Mouse (Mus musculus): ENCODE data around the gene Ficd. TPM values are rescaled to one million over a fixed set of nuclear protein-coding genes. Genes with fewer than 3 reads are reported as not detected.
A peak's percentile ranks its signal among the peaks of the same experiment; 100 is the strongest.

Ficd gene
- polyA plus RNA-seq, 1 experiment from 2014 or later: 6.9 TPM

DNA sequence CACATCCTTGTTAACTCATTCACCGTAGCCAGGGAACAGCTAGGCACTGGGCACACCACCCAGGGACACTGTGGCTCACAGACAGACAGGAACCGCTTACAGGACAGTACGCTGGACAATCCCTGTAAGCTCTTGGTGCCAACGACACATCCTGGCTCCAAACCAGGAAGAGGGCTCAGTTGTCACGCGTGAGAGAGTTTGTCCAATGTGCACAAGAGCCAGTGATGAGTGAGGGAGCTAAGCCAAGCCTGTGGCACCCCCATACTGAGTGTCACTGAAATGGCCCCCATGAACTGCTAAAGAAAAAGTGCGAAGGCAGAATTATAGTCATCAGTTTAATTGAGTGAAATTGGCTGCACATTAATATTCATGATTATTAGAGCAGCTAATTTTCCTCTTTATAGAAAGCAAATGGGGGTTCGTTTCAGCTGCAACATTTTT, 16.4 kb upstream of the Ficd start:
- Histone ChIP-seq H3K27ac (replicated peaks) (0 out of 2 replicates have a peak overlapping the region, but pooled peaks have one; percentile 12), H3K4me2 (replicated peaks) (no peak overlapping the region), H3K9me3 (no peaks in the 10 kb centered on the region), H3K4me3 (no peak overlapping the region), H3K36me3 (no peaks in the 10 kb centered on the region), H3K9ac (replicated peaks) (no peak overlapping the region), H3K27me3 (peaks cover 4% of the 10 kb centered on the region; the same call in 1 of the 2 replicates), H3K4me1 (peaks cover 31% of the 10 kb centered on the region)
- 85% methylated on average over 8 of the region's 8 CpGs for WGBS
- ATAC-seq (ENCODE audit: low FRiP score, low read depth): no peak

DNA sequence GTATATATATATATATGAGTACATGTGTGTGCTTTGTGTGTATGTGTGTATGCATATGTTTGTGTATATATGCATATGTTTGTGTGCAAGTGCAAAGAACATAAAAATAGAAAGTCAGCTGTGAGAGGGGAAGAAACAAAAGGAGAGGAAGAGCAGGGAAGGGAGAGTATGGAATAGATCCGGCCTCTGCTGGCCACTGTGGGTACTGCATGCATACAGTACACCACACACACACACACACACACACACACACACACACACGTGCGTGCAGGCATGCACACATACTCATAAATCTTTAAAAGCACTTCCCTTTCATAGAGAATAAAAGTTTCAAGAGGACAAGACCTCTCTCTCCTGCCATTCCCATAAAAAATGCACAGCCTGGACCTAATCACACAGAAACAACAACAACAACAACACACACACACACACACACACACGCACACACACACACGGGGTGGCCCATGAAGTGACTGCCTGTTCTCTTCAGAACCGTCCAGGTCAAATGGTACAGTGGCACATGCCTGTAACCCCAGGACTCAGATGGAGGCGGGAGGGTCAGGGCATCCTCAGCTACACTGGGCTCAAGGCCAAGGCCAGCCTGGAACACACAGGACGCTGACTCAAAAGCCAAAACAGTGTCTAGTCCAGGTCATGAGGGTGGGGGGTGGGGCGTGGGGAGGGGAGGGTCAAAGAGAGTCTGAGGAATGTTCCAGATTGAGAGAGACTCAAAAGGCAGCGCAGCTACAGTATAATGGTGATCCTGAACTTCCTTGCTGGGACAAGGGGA, 13.2 kb upstream of the Ficd start:
- Histone ChIP-seq H3K36me3 (no peaks in the 10 kb centered on the region), H3K9ac (replicated peaks) (no peak overlapping the region), H3K27me3 (peaks cover 4% of the 10 kb centered on the region; the same call in 1 of the 2 replicates), H3K9me3 (no peaks in the 10 kb centered on the region), H3K4me1 (peaks cover 12% of the 10 kb centered on the region), H3K27ac (replicated peaks) (no peak overlapping the region), H3K4me3 (no peak overlapping the region), H3K4me2 (replicated peaks) (no peak overlapping the region)
- ATAC-seq (ENCODE audit: low FRiP score, low read depth): no peak
- 91% methylated on average over 10 of the region's 10 CpGs for WGBS

GRCm38 (mm10) chr5:113723567-113724237, 11.9 kb upstream of the Ficd start:
- H3K4me2 ChIP-seq (replicated peaks): no peak overlapping the region
- no peaks in the 10 kb centered on the region for H3K9me3 ChIP-seq
- H3K9ac ChIP-seq (replicated peaks): no peak overlapping the region
- H3K27me3 ChIP-seq: peaks cover under 1% of the 10 kb centered on the region; the same call in 1 of the 2 replicates
- WGBS: 35% methylated on average over 8 of the region's 8 CpGs
- no peak for ATAC-seq (ENCODE audit: low FRiP score, low read depth)
- H3K4me1 ChIP-seq: peaks cover 10% of the 10 kb centered on the region; the same call in 1 of the 2 replicates
- no peak overlapping the region for H3K27ac ChIP-seq (replicated peaks)
- H3K36me3 ChIP-seq: no peaks in the 10 kb centered on the region
- H3K4me3 ChIP-seq: no peak overlapping the region

DNA sequence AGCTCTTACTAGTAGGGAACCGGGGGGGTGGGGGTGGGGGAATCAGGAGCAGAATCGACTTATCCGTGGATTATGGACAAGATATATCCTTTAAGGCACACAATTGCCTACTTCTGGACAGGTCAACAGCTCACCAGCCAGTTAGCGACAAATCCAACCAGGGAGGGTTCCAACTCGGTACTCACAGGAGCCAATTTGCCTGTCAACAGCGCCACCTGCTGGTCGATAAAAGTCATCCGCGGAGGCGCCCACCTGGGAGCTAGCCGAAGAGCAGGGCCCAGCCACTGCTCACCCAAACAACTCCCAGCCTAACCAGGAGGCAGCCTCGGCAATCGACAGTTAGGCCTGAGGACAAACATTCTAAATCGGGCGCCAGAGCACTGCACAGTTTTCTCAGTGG, 11.2 kb upstream of the Ficd start, which contains the start of gene 1700069L16Rik:
1700069L16Rik (minus strand) TSS at position 327 of the 400 bp plus-strand sequence.
- ATAC-seq (ENCODE audit: low FRiP score, low read depth): peak; percentile 27; the same call in 1 of the 2 replicates
- Histone ChIP-seq H3K4me2 (replicated peaks) (no peak within 1 kb of the TSS), H3K4me3 (no peak within 1 kb of the TSS), H3K27ac (replicated peaks) (no peak within 1 kb of the TSS), H3K36me3 (no peaks in the 10 kb centered on the region), H3K9ac (replicated peaks) (no peak within 1 kb of the TSS), H3K9me3 (no peaks in the 10 kb centered on the region), H3K4me1 (peaks cover 9% of the 10 kb centered on the region; the same call in 1 of the 2 replicates), H3K27me3 (no peaks in the 10 kb centered on the region; the same call in 1 of the 2 replicates)
- 3% methylated on average over 15 of the region's 15 CpGs for WGBS

DNA sequence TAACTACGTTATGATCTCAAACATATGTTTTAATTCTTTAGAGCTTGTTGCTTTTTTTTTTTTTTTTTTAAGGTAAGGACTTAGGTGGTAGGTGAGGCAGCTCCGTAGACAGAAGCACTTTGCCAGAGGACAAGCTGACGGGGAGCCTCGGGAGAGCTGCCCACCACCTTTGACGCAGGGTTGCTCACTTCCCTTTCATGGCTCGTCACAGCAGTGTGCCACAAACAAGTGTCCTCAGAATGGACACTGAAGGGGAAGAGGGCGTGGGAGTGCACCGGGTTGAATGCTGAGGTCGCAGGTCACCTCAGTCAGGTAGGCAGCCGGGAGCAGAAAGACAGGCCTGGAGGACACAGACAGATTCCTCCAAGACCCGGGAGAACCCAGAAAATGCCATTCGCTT, 10.2 kb upstream of the Ficd start:
- H3K36me3 ChIP-seq: no peaks in the 10 kb centered on the region
- H3K4me1 ChIP-seq: peaks cover 9% of the 10 kb centered on the region
- H3K27me3 ChIP-seq: peaks cover 3% of the 10 kb centered on the region; the same call in 1 of the 2 replicates
- H3K9me3 ChIP-seq: no peaks in the 10 kb centered on the region
- no peak overlapping the region for H3K4me2 ChIP-seq (replicated peaks)
- H3K27ac ChIP-seq (replicated peaks): no peak overlapping the region
- ATAC-seq (ENCODE audit: low FRiP score, low read depth): no peak
- H3K4me3 ChIP-seq: no peak overlapping the region
- no peak overlapping the region for H3K9ac ChIP-seq (replicated peaks)
- WGBS: 68% methylated on average over 12 of the region's 12 CpGs

DNA sequence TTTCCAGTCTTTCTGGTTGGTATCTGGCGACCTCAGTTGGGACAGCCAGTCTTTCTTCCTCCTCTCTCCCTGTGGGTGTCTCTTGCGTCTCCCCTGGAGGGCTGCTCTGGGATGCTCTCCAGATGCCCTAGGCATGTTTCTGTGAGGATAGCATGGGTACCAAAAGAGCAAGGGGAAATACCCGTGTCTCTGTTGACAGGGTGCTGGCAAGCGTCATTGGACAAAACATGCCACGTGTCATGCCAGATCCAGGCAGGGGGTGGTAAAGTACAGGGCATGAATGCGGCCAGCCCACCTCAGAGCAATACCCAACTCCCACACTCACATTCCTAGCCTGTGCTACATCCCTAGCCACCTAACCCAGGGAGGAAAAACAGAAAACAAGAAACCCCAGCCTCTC, 9.0 kb upstream of the Ficd start:
- Histone ChIP-seq H3K9me3 (no peaks in the 10 kb centered on the region), H3K27ac (replicated peaks) (no peak overlapping the region), H3K4me2 (replicated peaks) (no peak overlapping the region), H3K4me1 (peaks cover 15% of the 10 kb centered on the region), H3K27me3 (peaks cover 3% of the 10 kb centered on the region; the same call in 1 of the 2 replicates), H3K36me3 (no peaks in the 10 kb centered on the region), H3K9ac (replicated peaks) (no peak overlapping the region), H3K4me3 (no peak overlapping the region)
- WGBS: 80% methylated on average over 6 of the region's 6 CpGs
- ATAC-seq (ENCODE audit: low FRiP score, low read depth): no peak

GRCm38 (mm10) chr5:113727238-113727637, 8.4 kb upstream of the Ficd start:
- H3K36me3 ChIP-seq: no peaks in the 10 kb centered on the region
- WGBS: 74% methylated on average over 12 of the region's 12 CpGs
- peaks cover 3% of the 10 kb centered on the region; the same call in 1 of the 2 replicates for H3K27me3 ChIP-seq
- no peak for ATAC-seq (ENCODE audit: low FRiP score, low read depth)
- H3K4me3 ChIP-seq: no peak overlapping the region
- H3K9ac ChIP-seq (replicated peaks): no peak overlapping the region
- H3K4me2 ChIP-seq (replicated peaks): no peak overlapping the region
- no peaks in the 10 kb centered on the region for H3K9me3 ChIP-seq
- peaks cover 15% of the 10 kb centered on the region for H3K4me1 ChIP-seq
- H3K27ac ChIP-seq (replicated peaks): no peak overlapping the region

DNA sequence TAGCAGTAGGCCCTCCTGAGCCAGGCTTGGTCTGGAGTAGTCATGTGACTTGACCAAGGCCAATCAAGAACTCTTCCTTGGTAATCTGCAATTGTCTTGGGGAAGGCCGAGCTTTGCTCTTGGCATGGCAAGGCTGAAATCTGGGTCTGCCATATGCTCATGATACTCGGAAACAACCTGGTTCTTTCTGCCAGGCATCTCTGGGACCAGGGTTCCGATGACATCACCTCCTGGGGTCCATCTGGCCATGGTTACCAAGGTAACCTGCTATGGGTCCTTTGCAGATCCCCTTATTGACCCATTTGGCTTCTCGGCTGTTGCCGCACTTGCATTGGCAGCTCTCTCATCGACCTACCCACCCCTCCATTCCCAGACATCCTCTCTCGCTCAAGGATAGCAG, 7.6 kb upstream of the Ficd start:
- Histone ChIP-seq H3K9ac (replicated peaks) (no peak overlapping the region), H3K4me1 (peaks cover 15% of the 10 kb centered on the region), H3K27me3 (peaks cover 3% of the 10 kb centered on the region; the same call in 1 of the 2 replicates), H3K27ac (replicated peaks) (no peak overlapping the region), H3K36me3 (no peaks in the 10 kb centered on the region), H3K9me3 (no peaks in the 10 kb centered on the region), H3K4me2 (replicated peaks) (no peak overlapping the region), H3K4me3 (no peak overlapping the region)
- ATAC-seq (ENCODE audit: low FRiP score, low read depth): no peak
- WGBS: 88% methylated on average over 7 of the region's 7 CpGs

- H3K9ac ChIP-seq (replicated peaks): no peak overlapping the region
- no peaks in the 10 kb centered on the region for H3K36me3 ChIP-seq
- peaks cover 11% of the 10 kb centered on the region for H3K4me1 ChIP-seq
- no peak for ATAC-seq (ENCODE audit: low FRiP score, low read depth)
- no peak overlapping the region for H3K27ac ChIP-seq (replicated peaks)
- no peak overlapping the region for H3K4me3 ChIP-seq
- WGBS: 86% methylated on average over 7 of the region's 7 CpGs
- 0 out of 2 replicates have a peak, but pooled peaks cover 3% of the 10 kb centered on the region for H3K27me3 ChIP-seq
- H3K9me3 ChIP-seq: no peaks in the 10 kb centered on the region
- H3K4me2 ChIP-seq (replicated peaks): no peak overlapping the region
Observed at GRCm38 (mm10) chr5:113728691-113729090, 6.9 kb upstream of the Ficd start.

GRCm38 (mm10) chr5:113730641-113731121, 4.9 kb upstream of the Ficd start:
- H3K9ac ChIP-seq (replicated peaks): no peak overlapping the region
- no peak overlapping the region for H3K4me3 ChIP-seq
- no peaks in the 10 kb centered on the region for H3K9me3 ChIP-seq
- no peaks in the 10 kb centered on the region for H3K36me3 ChIP-seq
- ATAC-seq (ENCODE audit: low FRiP score, low read depth): no peak
- no peak overlapping the region for H3K4me2 ChIP-seq (replicated peaks)
- H3K4me1 ChIP-seq: peaks cover 13% of the 10 kb centered on the region
- H3K27me3 ChIP-seq: 0 out of 2 replicates have a peak, but pooled peaks cover 3% of the 10 kb centered on the region
- no peak overlapping the region; the same call in 1 of the 2 replicates for H3K27ac ChIP-seq (replicated peaks)
- WGBS: 63% methylated on average over 7 of the region's 7 CpGs

DNA sequence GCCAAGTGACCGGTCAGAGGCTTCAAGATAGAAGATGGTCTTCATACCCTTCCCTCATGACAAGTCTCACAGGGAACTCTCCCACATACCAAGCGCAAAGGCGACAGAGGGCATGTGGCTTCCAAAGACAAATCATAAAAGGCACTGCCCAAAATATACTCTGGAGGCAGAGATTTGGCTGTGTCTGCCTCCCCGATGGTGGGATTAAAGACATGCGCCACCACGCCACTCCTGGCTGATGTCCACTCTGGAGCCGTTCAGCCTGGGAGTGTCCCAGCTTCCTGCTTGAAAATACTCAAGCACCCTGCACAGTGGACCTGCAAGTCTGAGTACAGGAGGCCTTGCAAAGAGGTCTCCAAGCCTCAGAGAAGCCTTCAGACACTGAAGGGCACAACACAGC, 4.4 kb upstream of the Ficd start:
- ATAC-seq (ENCODE audit: low FRiP score, low read depth): no peak
- Histone ChIP-seq H3K27ac (replicated peaks) (no peak overlapping the region), H3K9ac (replicated peaks) (no peak overlapping the region), H3K9me3 (no peaks in the 10 kb centered on the region), H3K27me3 (0 out of 2 replicates have a peak, but pooled peaks cover 3% of the 10 kb centered on the region), H3K36me3 (no peaks in the 10 kb centered on the region), H3K4me3 (no peak overlapping the region), H3K4me2 (replicated peaks) (no peak overlapping the region), H3K4me1 (peaks cover 14% of the 10 kb centered on the region)
- 88% methylated on average over 7 of the region's 7 CpGs for WGBS

DNA sequence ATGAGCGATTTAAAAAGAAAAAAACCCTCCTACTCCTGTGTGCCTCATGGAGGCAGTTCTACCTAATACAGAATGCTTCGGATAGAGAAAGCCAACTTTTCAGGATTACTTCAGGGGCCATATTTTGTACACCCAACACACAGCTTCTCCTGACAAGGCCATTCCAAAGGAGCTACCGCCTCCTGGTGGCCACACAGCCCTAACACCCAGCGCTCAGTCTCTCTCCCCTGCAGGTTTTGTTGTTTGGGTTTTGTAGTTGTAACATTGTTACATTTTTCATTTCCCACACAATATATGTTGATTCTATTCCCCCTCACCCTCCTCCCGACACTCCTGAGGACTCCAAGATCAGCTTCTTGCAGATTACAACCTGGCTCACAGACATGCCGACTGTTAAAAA, 3.4 kb upstream of the Ficd start:
- Histone ChIP-seq H3K27me3 (0 out of 2 replicates have a peak, but pooled peaks cover 3% of the 10 kb centered on the region), H3K4me2 (replicated peaks) (no peak overlapping the region), H3K4me1 (peaks cover 24% of the 10 kb centered on the region), H3K9ac (replicated peaks) (no peak overlapping the region), H3K4me3 (no peak overlapping the region), H3K36me3 (no peaks in the 10 kb centered on the region), H3K27ac (replicated peaks) (no peak overlapping the region), H3K9me3 (no peaks in the 10 kb centered on the region)
- no peak for ATAC-seq (ENCODE audit: low FRiP score, low read depth)
- WGBS: 26% methylated on average over 6 of the region's 6 CpGs

Measured in midbrain, embryonic 12.5 days (tissue).